Mouse (Mus musculus) ovary, adult 18-20 months (tissue): ENCODE results near the gene Cdca3.
"Not testable (repeated sequence)": the region's sequence is repeated elsewhere in the genome, so short reads cannot be mapped to it uniquely, and the experiment has no call there.

Source experiments
- DNase-seq: peaks from one replicate; pipeline ENCODE4 v3.0.0; 2022; ENCODE audit warnings: low spot score, mixed read lengths

The Cdca3 gene

DNA sequence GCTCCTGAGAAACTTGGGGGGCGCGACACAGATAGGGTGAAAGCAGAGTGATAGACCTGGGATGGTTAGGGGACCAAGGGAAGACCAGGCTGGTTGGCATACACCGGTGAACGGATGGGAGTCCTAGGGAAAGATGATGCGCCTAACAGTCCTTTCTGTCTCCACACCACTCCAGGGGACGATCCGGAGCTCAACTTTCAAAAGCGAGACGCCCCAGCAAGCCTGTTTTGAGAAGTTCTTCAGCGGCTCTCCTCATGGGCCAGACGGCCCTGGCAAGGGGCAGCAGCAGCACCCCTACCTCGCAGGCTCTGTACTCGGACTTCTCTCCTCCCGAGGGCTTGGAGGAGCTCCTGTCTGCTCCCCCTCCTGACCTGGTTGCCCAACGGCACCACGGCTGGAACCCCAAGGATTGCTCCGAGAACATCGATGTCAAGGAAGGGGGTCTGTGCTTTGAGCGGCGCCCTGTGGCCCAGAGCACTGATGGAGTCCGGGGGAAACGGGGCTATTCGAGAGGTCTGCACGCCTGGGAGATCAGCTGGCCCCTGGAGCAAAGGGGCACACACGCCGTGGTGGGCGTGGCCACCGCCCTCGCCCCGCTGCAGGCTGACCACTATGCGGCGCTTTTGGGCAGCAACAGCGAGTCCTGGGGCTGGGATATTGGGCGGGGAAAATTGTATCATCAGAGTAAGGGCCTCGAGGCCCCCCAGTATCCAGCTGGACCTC, 20.1 kb upstream of the Cdca3 start:
- peak; percentile 69 for DNase-seq

DNA sequence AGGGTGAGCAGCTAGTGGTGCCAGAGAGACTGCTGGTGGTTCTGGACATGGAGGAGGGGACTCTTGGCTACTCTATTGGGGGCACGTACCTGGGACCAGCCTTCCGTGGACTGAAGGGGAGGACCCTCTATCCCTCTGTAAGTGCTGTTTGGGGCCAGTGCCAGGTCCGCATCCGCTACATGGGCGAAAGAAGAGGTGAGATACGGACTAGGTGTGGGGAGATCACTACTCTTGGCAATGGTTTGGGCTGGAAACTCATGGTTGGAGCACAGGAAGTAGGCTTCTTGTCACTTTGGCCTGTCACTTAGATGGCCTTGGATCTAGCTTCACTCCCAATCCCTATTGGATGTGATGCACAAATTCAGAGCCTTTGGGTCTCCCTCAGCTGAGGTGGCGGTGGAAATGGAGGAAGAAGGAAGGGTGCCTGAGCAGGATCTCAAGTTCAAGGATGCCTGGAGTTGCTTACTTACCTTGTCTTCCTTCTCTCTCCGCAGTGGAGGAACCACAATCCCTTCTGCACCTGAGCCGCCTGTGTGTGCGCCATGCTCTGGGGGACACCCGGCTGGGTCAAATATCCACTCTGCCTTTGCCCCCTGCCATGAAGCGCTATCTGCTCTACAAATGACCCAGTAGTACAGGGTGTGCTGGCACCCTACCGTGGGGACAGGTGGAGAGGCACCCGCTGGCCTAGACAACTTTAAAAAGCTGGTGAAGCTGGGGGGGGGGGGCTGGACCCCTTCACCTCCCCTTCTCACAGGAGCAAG, 19.4 kb upstream of the Cdca3 start:
- DNase-seq, result no peak

DNA sequence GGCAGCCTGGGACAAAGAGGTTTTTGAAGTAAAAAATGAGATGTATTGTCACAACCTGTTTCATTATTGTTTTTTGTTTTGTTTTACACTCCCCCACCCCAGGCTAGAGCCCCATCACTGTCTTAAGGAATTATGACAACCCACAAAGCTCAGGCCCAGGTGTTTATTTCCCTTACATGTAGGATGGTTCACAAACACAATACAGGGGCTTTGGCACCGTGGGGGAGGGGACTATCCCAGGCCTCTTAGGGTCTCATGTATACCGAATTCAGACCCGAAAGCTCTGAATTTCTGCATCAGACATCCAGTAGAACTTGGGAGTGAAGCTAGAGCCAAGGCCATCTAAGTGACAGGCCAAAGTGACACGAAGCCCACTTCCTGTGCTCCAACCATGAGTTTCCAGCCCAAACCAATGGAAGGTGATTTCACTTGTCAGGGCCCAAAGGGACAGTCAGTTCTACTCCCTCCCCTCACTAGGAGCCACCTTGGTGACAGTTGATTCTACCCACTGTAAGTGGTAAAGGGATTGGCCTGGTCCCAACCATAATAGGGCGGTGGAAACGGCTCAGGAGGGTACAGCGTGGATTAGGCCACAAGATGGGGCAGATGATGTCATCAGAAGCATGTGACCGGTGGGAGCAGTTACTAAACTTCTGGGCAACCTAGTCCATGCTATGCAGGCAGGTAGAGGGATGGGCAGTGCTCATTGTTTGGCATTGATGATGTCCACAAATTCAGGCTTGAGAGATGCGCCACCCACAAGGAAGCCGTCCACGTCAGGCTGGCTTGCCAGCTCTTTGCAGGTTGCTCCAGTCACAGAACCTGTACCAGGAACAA, 18.6 kb upstream of the Cdca3 start:
- DNase-seq, result not testable (repeated sequence)

DNA sequence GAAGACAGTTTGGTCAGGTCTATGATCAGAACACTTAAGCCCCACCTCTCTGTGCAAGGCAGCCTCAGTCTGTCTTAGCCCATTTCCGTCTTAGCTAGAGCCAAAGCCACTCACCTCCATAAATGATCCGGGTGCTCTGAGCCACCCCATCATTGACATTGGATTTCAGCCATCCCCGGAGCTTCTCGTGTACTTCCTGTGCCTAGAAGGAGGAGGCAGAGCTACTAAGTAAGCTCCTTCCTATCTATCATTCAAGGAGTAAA, 18.0 kb upstream of the Cdca3 start:
- DNase-seq, result no peak

DNA sequence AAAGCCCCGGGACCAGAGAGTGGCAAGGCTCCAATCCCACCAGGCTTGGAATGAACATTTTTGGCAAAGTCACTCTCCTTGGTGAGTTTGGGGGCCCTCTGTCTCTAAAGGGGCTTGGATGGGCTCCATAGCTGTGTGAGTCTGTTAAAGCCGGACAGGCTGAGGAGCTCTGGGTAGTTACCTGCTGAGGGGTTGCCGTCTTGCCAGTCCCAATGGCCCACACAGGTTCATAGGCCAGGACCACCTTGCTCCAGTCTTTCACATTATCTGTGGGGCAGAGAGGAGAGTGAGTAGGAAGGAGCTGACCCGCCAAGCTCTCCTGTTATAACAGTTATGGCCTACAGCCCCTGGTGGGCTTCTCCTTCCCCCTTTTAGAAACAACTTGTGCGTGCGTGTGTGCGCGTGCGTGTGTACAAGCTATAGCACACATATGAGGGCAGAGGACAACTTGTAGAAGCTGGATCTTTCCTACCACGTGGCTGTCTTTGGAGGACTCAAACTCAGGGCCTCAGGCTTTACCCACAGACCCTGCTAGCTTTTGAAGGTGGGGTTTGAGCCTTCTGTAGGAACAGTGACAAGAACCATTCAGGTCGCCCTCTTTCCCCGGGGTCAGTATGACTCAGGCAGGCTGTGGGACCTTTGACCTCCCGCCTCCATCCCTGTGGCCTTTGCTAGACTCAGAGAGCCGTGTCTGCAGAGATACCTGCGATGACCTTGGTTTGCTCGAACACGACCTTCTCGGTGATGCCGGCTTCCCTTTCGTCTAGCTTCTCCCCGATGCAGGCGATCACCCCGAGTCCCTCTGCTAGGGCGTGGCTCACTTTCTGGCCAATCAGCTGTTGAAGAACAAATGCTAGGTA, 17.4 kb upstream of the Cdca3 start:
- DNase-seq, result no peak

DNA sequence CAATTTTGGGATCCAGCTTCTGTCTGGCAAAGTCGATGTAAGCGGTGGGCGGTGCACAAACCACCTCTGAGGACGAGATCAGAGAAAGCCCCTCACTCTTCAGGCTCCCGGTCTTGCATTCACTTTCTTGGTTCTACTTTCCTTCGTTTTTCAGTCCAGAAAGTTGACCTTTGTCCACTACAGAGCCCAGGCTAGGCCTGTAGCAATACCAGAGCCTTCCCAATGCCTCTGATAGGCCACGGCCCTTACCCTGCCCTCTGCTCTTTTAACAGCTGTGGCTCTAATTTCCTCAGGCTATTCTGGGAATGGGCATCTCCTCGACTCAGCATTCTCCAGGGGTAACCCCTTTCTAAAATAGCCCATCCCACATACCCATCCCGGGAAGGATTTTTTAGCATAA, 16.5 kb upstream of the Cdca3 start:
- no peak for DNase-seq

DNA sequence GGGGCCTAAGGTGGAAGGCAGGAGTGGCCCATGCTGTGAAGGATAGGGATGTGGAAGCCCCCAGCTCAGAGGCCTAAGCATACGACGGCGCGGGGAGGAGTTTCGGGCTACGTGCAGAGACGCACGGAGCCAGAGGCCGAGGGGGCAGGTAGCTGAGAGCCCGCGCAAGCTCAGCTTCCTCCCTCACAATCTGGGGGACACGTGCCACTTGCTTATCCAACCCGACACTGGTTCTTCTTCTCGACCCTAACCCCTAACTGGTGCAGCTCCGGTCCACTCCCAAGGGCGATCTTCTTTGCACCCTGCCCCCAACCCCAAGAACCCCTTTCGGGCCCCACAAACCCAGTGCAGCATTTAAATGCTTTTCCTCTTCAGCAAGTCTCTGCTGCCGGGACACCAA, 15.9 kb upstream of the Cdca3 start:
- DNase-seq, result no peak

DNA sequence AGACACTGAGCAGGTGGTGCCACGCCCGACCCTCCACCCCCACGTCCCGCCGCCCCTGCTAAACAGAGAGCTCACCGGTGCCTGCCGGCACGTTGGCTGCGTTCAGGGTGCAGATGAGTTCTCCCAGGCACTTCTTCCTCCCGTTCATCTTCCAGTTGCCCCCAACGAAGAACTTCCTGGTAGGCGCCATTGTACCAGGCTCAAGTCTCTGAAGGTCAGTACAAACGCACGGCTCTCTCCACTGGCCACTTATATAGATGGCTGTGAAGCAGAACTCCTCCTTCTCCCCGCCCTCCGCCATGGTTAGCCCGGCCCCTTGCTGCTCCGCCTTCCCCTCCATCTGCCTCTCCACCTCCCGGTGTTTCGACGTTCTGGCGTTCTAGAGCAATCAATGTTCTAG, 15.4 kb upstream of the Cdca3 start, which contains the start of gene Tpi1:
Gene Tpi1, minus strand, starts transcription at position 364 of the 400 bp plus-strand sequence.
- DNase-seq, result peak; percentile 90

DNA sequence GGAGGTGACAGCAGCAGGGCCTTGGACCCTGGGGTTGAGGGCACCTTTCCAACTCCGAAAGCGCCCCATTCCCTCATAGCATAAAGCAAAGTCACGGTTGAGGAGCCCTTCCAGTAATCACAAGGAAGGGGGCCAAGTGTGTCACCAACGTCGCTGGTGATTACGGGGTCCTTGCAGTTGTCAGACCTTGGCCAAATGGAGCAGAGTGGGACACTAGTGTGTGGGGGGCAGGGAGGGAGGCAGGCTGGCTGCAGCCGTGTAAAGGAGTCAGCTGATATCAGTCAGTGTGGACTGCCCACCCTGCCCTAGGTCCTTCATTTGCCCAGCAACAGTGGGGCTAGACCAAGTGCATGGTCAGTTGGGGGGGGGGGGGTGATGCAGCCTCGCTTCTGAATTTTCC, 14.9 kb upstream of the Cdca3 start:
- DNase-seq, result no peak

DNA sequence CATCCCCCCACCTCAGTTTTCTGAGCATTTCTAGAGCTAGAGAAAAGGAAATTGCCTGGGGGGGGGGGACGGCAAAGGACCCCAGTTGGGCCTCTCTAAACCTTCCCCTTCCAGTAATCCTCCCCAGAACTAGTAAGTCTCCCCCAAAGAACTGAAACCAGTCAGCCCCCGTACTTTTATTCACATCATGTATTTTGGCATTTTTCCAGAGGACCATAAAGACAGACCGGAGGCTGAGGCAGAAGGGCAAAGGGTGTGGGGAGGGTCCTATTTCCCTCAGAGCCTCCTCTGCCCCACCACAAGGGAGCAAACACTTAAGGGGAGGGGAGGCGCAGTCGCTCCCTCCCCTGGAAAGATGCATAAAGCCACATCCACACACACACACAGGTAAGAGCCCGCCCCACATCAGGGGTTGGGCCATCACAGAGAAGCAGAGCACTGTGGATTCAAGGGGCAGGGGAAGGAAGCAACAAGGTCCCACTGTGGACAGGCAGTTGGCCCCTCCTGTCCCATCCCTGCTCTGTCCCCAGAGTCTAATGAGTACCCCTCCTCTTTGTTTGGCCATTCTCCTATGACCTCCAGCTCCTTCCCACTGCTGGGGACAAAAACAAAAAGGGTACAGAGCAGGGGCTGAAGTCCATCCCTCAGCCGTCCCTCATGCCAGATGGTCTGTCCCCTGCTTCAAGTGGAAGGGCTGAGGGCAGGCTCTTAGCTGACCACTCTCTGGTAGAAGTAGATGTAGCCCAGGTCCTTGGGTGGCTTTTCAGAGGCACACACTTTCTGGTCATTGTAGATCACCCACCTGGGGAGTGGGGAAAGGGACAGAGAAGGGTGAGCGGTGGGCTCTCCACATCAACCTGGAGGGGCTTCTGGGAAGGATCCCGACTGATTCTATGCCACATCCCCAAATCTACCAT, 14.2 kb upstream of the Cdca3 start:
- DNase-seq, result no peak

DNA sequence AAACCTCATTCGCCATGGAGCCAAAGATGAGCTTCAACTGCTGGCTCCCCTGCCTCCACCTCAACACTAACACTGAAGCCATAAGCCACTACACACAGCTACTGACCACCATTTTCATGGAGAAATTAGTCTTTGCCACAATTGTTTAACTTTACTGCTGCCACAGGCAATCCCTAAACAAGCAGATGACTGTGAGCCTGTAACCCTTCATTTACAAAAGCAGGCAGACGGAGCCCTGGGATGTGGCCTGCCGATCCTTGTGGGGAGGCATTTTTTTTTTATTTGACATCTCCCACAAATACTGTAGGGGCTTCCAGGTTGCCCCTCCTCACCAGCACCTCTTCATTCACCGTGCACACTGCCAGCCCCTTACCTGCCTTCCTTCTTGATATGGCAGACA, 12.7 kb upstream of the Cdca3 start:
- DNase-seq, result no peak

DNA sequence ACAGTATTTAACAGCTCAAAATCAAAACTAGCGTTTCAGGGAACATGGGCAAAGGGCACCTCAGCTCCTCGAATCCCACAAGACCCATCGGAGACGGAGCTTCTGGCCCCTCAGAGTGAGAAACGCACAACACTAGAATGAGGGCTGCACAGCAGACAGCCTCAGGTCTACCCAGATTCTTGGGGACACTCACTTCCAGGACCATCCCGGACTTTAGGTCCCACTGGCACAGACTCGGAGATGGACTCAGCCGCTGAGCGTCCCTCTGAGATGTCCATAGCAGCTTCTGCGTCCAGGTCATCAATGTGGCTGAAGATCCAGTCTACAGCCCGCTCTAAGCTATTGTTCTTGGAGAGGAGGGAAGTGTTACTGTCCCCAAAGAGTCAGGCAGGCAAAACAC, 12.2 kb upstream of the Cdca3 start:
- no peak for DNase-seq

DNA sequence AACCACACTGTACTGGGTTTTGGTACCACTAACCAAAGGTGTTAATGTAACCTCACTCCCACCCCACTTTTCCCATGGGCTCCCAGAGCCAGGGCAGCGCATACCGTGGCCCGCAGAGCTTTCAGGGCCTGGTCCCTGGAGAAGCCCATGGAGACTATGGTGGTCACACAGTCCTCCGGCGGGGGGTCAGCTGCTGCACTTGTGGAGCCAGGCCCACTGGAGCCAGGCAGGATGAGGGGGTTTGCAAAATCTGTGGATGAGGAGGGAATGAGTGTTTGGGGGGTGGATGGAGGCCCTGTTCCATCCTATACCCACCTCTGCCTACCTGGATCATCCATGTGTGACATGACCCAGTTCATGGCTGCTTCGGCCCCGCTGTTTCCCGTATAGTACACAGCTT, 11.8 kb upstream of the Cdca3 start:
- no peak for DNase-seq

DNA sequence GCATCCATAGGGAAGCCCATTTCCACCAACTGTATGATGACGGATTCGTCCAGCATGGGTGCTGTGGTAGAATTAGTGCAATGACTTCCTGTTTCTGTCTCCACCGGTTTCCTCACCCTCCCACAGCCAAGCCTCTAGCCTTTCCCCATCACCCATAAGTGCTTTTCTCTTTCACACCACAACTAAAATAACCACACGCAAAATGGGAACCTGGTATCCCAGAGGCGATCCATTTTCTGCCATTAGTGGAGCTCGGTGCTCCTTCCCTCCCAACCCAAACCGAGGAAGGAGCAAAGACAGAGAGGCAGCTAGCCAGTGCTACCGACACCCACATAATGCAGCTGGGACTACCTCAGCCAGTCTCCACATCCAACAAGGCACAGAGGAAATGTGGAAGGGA, 11.4 kb upstream of the Cdca3 start:
- DNase-seq, result no peak

DNA sequence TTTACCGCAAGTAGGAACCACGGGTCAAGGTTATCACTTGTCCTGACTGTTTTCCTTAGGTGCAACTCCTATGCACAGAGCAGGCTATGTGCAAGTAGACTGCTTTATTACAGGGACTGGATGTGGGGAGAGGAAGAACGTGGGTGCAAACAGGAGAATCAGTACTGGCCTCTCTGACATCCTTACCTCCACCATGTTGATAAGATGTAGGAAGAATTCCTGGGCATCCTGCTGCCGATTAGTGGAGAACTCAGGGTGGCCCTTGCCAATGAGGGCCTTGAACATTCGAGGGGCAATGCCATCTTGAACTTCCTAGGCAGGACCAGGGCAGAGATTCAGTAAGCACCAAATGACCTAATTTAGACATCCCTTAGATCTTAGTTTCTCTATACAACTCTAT, 8.5 kb upstream of the Cdca3 start:
- DNase-seq, result no peak

DNA sequence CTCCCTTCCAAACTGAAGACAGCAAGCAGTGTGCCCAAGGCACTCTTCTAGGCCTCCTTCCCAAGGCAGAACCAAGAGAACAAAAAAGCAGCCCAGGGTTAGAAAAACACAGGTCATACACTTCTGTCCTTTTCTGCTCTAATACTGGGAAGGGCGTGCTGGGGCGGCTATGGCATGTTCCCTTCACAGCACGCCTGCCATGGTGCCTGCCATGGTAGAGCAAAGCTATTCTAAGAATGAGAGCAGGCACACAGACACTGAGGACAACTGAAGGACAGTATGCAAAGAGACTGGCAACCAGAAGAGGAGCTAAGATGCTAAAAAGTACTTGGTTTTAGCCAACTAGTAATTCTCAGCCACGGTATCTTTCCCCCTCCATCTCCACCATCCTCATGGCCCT, 7.3 kb upstream of the Cdca3 start:
- no peak for DNase-seq

DNA sequence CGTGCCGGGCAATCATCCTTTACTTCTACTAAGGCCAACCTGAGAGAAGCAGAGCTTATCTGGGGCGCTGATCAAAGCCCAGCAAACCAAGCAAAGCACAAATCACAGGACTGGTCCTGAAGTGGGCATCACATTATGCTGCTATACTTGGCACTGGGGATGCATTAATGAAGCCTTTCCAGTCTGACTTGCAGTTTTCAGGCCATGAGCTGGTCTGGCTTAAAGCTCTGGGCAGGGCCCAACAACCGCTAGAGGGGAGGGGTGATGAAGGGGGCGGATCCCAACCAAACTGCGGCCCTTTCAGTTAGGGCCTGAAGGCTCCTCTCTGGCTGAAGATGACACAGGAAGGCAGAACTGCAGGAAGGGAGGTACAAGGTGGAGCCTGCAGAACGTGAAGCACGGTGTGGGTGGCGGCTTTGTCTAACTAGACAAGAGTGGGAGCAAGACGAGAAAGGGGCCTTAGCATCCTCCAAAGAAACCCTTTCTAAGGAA, 1.2 kb upstream of the Cdca3 start:
- no peak for DNase-seq

DNA sequence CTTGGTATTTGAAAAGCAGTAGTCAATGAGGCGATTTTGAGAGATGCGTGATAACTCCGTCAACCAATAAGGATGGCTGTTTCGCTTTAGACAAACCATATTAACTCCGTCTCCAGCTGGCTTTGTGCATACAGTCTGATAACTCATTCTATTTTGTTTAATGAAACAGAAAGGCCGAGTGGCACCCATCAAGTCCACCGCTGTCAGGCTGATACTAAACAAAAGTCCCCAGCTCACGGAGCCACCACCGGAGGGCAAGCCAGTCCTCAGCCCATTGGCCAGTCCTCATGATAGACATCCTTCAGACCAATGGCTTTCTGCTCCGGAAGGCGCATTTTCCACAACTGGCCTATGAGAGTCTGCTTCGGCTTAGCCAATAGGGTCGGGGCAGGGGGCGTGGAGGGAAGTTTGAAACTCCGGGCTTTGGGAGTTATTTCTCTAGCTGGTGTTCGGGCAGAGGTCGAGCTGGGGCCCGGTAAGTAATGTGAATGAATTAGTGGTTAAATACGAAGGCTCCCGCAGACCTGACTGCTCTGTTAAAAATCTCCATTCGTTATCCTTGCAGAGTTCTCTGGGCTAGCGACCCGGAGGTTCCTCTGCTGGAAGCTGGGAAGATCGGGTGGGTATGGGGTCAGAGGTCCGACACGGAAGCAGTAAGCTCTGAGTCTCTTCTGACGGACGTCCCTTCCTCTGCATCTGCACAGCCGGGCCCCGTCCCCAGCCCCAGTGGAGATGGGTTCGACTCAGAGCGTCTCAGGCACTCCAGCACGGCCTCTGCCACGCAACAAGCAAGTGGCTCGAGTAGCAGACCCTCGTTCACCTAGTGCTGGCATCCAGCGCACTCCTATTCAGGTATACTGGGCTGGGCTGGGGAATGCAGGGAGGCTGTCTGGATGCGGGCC, 703 bp downstream of the Cdca3 start:
- DNase-seq, result peak; percentile 93

DNA sequence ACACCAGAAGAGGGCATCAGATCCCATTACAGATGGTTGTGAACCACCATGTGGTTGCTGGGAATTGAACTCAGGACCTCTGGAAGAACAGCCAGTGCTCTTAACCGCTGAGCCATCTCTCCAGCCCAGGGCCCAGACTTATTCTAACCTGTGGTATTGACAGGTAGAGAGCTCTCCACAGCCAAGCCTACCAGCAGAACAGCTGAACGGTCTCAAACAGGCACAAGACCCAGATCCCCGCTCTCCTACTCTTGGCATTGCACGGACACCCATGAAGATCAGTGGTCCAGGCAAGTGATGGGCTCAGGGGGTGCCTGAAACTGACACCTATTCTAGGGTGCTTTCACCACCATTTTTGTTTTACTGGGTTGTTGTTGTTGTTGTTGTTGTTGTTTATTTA, 1.9 kb downstream of the Cdca3 start:
- not testable (repeated sequence) for DNase-seq

DNA sequence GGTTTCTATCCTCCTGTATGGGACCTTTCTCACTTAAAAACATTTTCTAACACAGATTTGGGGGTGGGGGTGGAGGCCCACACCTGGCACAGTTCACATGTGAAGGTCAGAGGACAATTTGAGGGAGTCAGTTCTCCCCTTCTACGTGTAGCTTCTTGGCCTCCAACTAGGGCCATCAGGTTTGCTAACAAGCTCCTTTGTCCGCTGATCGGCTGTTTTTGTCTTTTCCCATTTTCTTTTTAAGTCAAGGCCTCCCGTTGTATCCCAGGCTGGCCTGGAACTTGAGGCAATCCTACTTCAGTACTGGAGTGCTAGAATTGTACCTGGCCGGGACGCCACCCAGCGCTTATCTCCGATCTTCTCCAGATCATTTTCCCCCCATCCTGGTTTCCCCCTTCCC, 2.3 kb downstream of the Cdca3 start:
- DNase-seq, result no peak
